Mouse (Mus musculus) liver, embryonic 16.5 days (tissue): ENCODE data around the gene Arl2bp. TPM values are rescaled to one million over a fixed set of nuclear protein-coding genes. Genes with fewer than 3 reads are reported as not detected.

Source experiments
- ATAC-seq: fragments of 200-750 bp; cut with Nextera tagmentation; 2 replicates; pipeline ENCODE4 v1.8.0; 2017; ENCODE audit warnings: low read depth, mild to moderate bottlenecking, moderate number of reproducible peaks, moderate library complexity
- H3K27ac ChIP-seq: fragments of 300-500 bp; sonication (generic); 2 replicates; pipeline ENCODE4 v1.5.1; 2014; ENCODE audit warnings: mild to moderate bottlenecking, low read length
- H3K27me3 ChIP-seq: fragments of 300-500 bp; sonication (generic); 2 replicates; pipeline ENCODE4 v1.6.1; 2014; ENCODE audit warnings: low read depth, low read length, mixed read lengths; ENCODE audit not compliant: control insufficient read depth, insufficient read depth
- H3K36me3 ChIP-seq: fragments of 300-500 bp; sonication (generic); 2 replicates; pipeline ENCODE4 v1.6.1; 2014; ENCODE audit warnings: mild to moderate bottlenecking; ENCODE audit not compliant: control insufficient read depth, insufficient read depth
- H3K4me1 ChIP-seq: fragments of 300-500 bp; sonication (generic); 2 replicates; pipeline ENCODE4 v1.6.1; 2014; ENCODE audit warnings: low read depth, low read length, mixed read lengths; ENCODE audit not compliant: control insufficient read depth
- H3K4me2 ChIP-seq: fragments of 300-500 bp; sonication (generic); 2 replicates; pipeline ENCODE4 v1.6.1; 2014; ENCODE audit warnings: low read depth, low read length, mixed read lengths
- H3K4me3 ChIP-seq: fragments of 300-500 bp; sonication (generic); 2 replicates; pipeline ENCODE4 v1.5.1; 2014; ENCODE audit warnings: low read depth, mild to moderate bottlenecking, low read length
- H3K9ac ChIP-seq: fragments of 300-500 bp; sonication (generic); 2 replicates; pipeline ENCODE4 v1.6.1; 2014; ENCODE audit warnings: low read depth, low read length
- H3K9me3 ChIP-seq: fragments of 300-500 bp; sonication (generic); replicated peaks from 2 replicates; pipeline ENCODE4 v1.6.1; 2016; ENCODE audit warnings: low read length; ENCODE audit not compliant: control insufficient read depth
- WGBS: fragments of 180-500 bp; shearing (Covaris S2); extraction: QIAGEN DNeasy Blood & Tissue Kit; methylation state at CpG from one replicate; pipeline ENCODE4 v1.1.7; 2014; ENCODE audit not compliant: insufficient replicate concordance; 5-methylcytosine and 5-hydroxymethylcytosine counted together
- polyA plus RNA-seq: library from polyadenylated mRNA; unstranded; fragments of >200 nt; fragmentation: Nextera tagmentation; extraction: Ambion mirVana; gene quantifications from 2 replicates; pipeline ENCODE4 v1.2.1, GENCODE M21; 2015

Arl2bp gene
- polyA plus RNA-seq: 19.0 and 19.5 TPM in 2 replicates

- Histone ChIP-seq H3K4me3 (peak within 1 kb of the TSS; percentile 81), H3K9me3 (no peaks in the 10 kb centered on the region), H3K27me3 (no peaks in the 10 kb centered on the region), H3K4me2 (peak within 1 kb of the TSS; percentile 98), H3K36me3 (peaks cover 2% of the 10 kb centered on the region; the same call in 1 of the 2 replicates), H3K9ac (peak within 1 kb of the TSS; percentile 92), H3K27ac (peak within 1 kb of the TSS; percentile 79), H3K4me1 (peaks cover 12% of the 10 kb centered on the region)
- peak; percentile 99 for ATAC-seq
- WGBS: under 1% methylated on average over 74 of the region's 74 CpGs
These were observed at the start of gene Arl2bp for GRCm38 (mm10) chr8:94666456-94667308. Arl2bp (plus strand) TSS chr8:94666600.

DNA sequence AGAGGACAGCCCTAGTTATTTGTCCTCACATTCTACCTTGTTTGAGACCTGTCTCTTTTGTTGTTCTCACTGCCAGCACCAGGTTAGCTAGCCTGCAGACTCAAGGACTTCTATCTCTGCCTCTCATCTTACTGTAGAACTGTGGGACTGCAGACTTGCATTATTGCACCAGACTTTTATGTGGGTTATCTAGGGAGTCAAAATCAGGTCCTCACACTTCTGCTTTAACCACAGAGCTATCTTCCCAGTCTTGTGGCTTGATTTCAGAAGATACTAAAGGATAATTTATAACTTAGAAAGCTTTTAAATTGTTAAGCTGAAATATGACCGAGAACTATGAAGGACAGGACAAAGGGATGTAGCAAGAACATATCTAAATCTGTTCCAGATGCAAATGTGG, 41.5 kb upstream of the Arl2bp start:
- H3K9ac ChIP-seq: no peak overlapping the region
- WGBS: 81% methylated on average over 1 of the region's 1 CpGs
- ATAC-seq: no peak
- H3K9me3 ChIP-seq: no peaks in the 10 kb centered on the region
- no peak overlapping the region for H3K4me3 ChIP-seq
- H3K4me2 ChIP-seq: no peak overlapping the region
- H3K27ac ChIP-seq: no peak overlapping the region
- peaks cover 6% of the 10 kb centered on the region for H3K36me3 ChIP-seq
- H3K4me1 ChIP-seq: no peaks in the 10 kb centered on the region
- no peaks in the 10 kb centered on the region for H3K27me3 ChIP-seq

GRCm38 (mm10) chr8:94633564-94634194, 32.7 kb upstream of the Arl2bp start:
- Histone ChIP-seq H3K4me2 (0 out of 2 replicates have a peak overlapping the region, but pooled peaks have one; percentile 9), H3K9ac (no peak overlapping the region), H3K9me3 (no peaks in the 10 kb centered on the region), H3K36me3 (peaks cover 6% of the 10 kb centered on the region), H3K4me3 (no peak overlapping the region), H3K27ac (peak overlapping the region; percentile 57), H3K27me3 (no peaks in the 10 kb centered on the region), H3K4me1 (peaks cover 13% of the 10 kb centered on the region)
- 35% methylated on average over 2 of the region's 2 CpGs for WGBS
- peak; percentile 31 for ATAC-seq

DNA sequence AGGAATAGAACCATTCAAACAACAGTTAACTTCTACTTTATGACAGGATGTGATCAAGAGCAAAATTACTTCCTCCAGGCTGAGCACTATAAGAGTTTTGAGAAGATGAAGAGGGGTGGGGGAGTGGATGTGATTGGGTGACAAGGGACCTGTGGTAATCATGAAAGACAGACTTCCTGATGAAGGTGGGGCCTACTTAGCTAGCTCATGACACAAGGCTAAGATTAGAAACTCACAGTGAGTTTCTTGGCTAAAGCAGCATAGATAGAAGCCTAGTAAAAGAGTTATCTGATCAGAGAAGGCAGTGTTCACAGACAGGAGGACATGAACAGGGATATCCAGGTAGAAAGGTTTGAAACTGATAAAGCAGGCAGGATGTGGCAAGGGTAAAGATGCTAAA, 32.2 kb upstream of the Arl2bp start:
- Histone ChIP-seq H3K4me2 (no peak overlapping the region), H3K27ac (no peak overlapping the region; the same call in 1 of the 2 replicates), H3K36me3 (peaks cover 6% of the 10 kb centered on the region)

GRCm38 (mm10) chr8:94641183-94641582, 25.2 kb upstream of the Arl2bp start:
- H3K4me2 ChIP-seq: no peak overlapping the region
- H3K27ac ChIP-seq: no peak overlapping the region
- H3K9me3 ChIP-seq: no peaks in the 10 kb centered on the region
- H3K9ac ChIP-seq: no peak overlapping the region
- H3K36me3 ChIP-seq: peaks cover 10% of the 10 kb centered on the region
- 87% methylated on average over 2 of the region's 2 CpGs for WGBS
- H3K4me1 ChIP-seq: no peaks in the 10 kb centered on the region
- no peak for ATAC-seq
- no peak overlapping the region for H3K4me3 ChIP-seq
- H3K27me3 ChIP-seq: no peaks in the 10 kb centered on the region

More for the DNA sequence above, 32.2 kb upstream of the Arl2bp start:
- peaks cover 13% of the 10 kb centered on the region for H3K4me1 ChIP-seq
- no peak overlapping the region for H3K4me3 ChIP-seq
- H3K9me3 ChIP-seq: no peaks in the 10 kb centered on the region
- no peaks in the 10 kb centered on the region for H3K27me3 ChIP-seq
- ATAC-seq: peak; percentile 94
- H3K9ac ChIP-seq: no peak overlapping the region

GRCm38 (mm10) chr8:94641938-94642337, 24.5 kb upstream of the Arl2bp start:
- ATAC-seq: no peak
- peaks cover 15% of the 10 kb centered on the region for H3K36me3 ChIP-seq
- no peaks in the 10 kb centered on the region for H3K9me3 ChIP-seq

GRCm38 (mm10) chr8:94645202-94645601, 21.2 kb upstream of the Arl2bp start:
- no peak for ATAC-seq
- Histone ChIP-seq H3K4me3 (no peak overlapping the region), H3K9me3 (no peaks in the 10 kb centered on the region), H3K36me3 (peaks cover 26% of the 10 kb centered on the region), H3K4me2 (no peak overlapping the region), H3K27ac (no peak overlapping the region), H3K4me1 (no peaks in the 10 kb centered on the region), H3K27me3 (no peaks in the 10 kb centered on the region), H3K9ac (no peak overlapping the region)
- WGBS: 21% methylated on average over 1 of the region's 1 CpGs

More at GRCm38 (mm10) chr8:94641938-94642337, 24.5 kb upstream of the Arl2bp start:
- no peak overlapping the region for H3K4me3 ChIP-seq
- WGBS: 76% methylated on average over 3 of the region's 3 CpGs
- H3K9ac ChIP-seq: no peak overlapping the region
- no peak overlapping the region for H3K4me2 ChIP-seq
- no peaks in the 10 kb centered on the region for H3K27me3 ChIP-seq
- H3K27ac ChIP-seq: no peak overlapping the region
- H3K4me1 ChIP-seq: no peaks in the 10 kb centered on the region

GRCm38 (mm10) chr8:94646165-94646564, 20.2 kb upstream of the Arl2bp start:
- Histone ChIP-seq H3K9ac (no peak overlapping the region), H3K4me2 (no peak overlapping the region), H3K4me3 (no peak overlapping the region), H3K27me3 (no peaks in the 10 kb centered on the region), H3K27ac (no peak overlapping the region), H3K9me3 (no peaks in the 10 kb centered on the region), H3K36me3 (peaks cover 20% of the 10 kb centered on the region), H3K4me1 (no peaks in the 10 kb centered on the region)
- 81% methylated on average over 3 of the region's 3 CpGs for WGBS
- no peak for ATAC-seq

DNA sequence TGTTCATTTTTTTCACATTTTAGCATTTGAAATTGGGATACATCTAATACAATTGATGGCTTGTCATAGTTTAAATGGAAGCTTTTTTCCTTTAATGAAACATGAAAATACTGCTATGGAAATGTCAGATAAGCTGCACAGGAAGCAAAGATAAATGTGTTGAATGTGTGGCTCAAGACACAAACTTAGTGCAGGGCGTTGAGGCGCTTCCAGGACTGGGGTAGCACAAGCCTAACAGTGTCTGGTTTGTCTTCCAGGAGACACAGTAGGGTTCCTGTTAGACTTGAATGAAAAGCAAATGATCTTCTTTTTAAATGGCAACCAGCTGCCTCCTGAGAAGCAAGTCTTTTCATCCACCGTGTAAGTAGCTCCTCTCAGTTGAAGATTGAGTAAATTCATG, 16.9 kb upstream of the Arl2bp start:
- no peak for ATAC-seq
- no peak overlapping the region for H3K27ac ChIP-seq
- H3K36me3 ChIP-seq: peaks cover 19% of the 10 kb centered on the region
- 30% methylated on average over 3 of the region's 3 CpGs for WGBS
- no peaks in the 10 kb centered on the region for H3K4me1 ChIP-seq
- no peak overlapping the region for H3K4me3 ChIP-seq
- H3K9me3 ChIP-seq: no peaks in the 10 kb centered on the region
- H3K27me3 ChIP-seq: no peaks in the 10 kb centered on the region
- H3K4me2 ChIP-seq: no peak overlapping the region
- H3K9ac ChIP-seq: no peak overlapping the region
